In genomic region chr15:82244115-82244804, GRCm38 (mm10) we compare ENCODE assay signal across 8 mouse cellular contexts. TPM values are rescaled to one million over a fixed set of nuclear protein-coding genes. Genes with fewer than 3 reads are reported as not detected.
DNase-seq lines count a peak whose midpoint lies in the region; ATAC-seq and TF ChIP-seq lines count a peak whose summit lies in the region.

Cenpm (minus strand) TSS chr15:82244748.

- no peaks in the 10 kb centered on the region for H3K27me3 ChIP-seq in forebrain, embryonic 11.5 days (ENCODE audit: control insufficient read depth, insufficient read depth, low read length)
- no peaks in the 10 kb centered on the region for H3K27me3 ChIP-seq in heart, postnatal 0 days (ENCODE audit: control insufficient read depth, insufficient read depth, low read length)
- H3K27me3 ChIP-seq in liver, embryonic 16.5 days (ENCODE audit: control insufficient read depth, insufficient read depth, low read depth, low read length), result no peaks in the 10 kb centered on the region
- H3K27me3 ChIP-seq in neural tube, embryonic 13.5 days, result no peaks in the 10 kb centered on the region
- no peaks in the 10 kb centered on the region for H3K27me3 ChIP-seq in testis, adult 2 months (ENCODE audit: control insufficient read depth, insufficient read depth, low read length)

- no peak for TF ChIP-seq EP300 in heart, postnatal 0 days (IDR thresholded peaks at IDR 0.05; ENCODE audit: low read depth)

- peak within 1 kb of the TSS; percentile 74 for H3K9ac ChIP-seq in forebrain, embryonic 11.5 days (ENCODE audit: low read length)
- peak within 1 kb of the TSS; percentile 39 for H3K9ac ChIP-seq in heart, postnatal 0 days (replicated peaks; ENCODE audit: low read depth, low read length)
- H3K9ac ChIP-seq in liver, embryonic 16.5 days (ENCODE audit: low read depth, low read length), result peak within 1 kb of the TSS; percentile 84
- H3K9ac ChIP-seq in neural tube, embryonic 13.5 days, result peak within 1 kb of the TSS; percentile 65

- peak within 1 kb of the TSS; percentile 60 for H3K4me2 ChIP-seq in forebrain, embryonic 11.5 days (ENCODE audit: low read depth, low read length, severe bottlenecking)
- peak within 1 kb of the TSS; percentile 88 for H3K4me2 ChIP-seq in heart, postnatal 0 days (ENCODE audit: low read depth, low read length)
- peak within 1 kb of the TSS; percentile 96 for H3K4me2 ChIP-seq in liver, embryonic 16.5 days (ENCODE audit: low read depth, low read length)
- peak within 1 kb of the TSS; percentile 69 for H3K4me2 ChIP-seq in neural tube, embryonic 13.5 days

- WGBS in forebrain, embryonic 11.5 days, result under 1% methylated on average over 59 of the region's 65 CpGs
- under 1% methylated on average over 65 of the region's 65 CpGs for WGBS in heart, postnatal 0 days
- under 1% methylated on average over 65 of the region's 65 CpGs for WGBS in liver, embryonic 16.5 days (ENCODE audit: insufficient replicate concordance)
- under 1% methylated on average over 65 of the region's 65 CpGs for WGBS in neural tube, embryonic 13.5 days

- H3K36me3 ChIP-seq in forebrain, embryonic 11.5 days (ENCODE audit: control insufficient read depth, insufficient read depth, low read length), result no peaks in the 10 kb centered on the region; the same call in 1 of the 2 replicates
- H3K36me3 ChIP-seq in heart, postnatal 0 days (replicated peaks; ENCODE audit: control insufficient read depth, insufficient read depth, low read length), result no peaks in the 10 kb centered on the region
- no peaks in the 10 kb centered on the region for H3K36me3 ChIP-seq in liver, embryonic 16.5 days (ENCODE audit: control insufficient read depth, insufficient read depth)
- H3K36me3 ChIP-seq in neural tube, embryonic 13.5 days, result no peaks in the 10 kb centered on the region
- no peaks in the 10 kb centered on the region for H3K36me3 ChIP-seq in testis, adult 2 months (ENCODE audit: control insufficient read depth, insufficient read depth, low read length)

- TF ChIP-seq CTCF in heart, postnatal 0 days (IDR thresholded peaks at IDR 0.05; ENCODE audit: low read depth), result no peak
- TF ChIP-seq CTCF in testis, adult 2 months (IDR thresholded peaks at IDR 0.05; ENCODE audit: control insufficient read depth, insufficient read depth, insufficient replicate concordance, low read depth, low read length), result no peak

- DNase-seq in CD8-positive naive resting alpha-beta T cell, adult 2 months (ENCODE audit: low read depth in 2 of 2, low spot score in 2 of 2), result peak; percentile 83 to 91
- DNase-seq in c-Kit-positive CD71-negative TER-119-negative erythroid progenitor cells, embryonic 14.5 days (ENCODE audit: low read depth), result peak; percentile 81
- DNase-seq in forebrain, embryonic 11.5 days (ENCODE audit: low spot score), result peak; percentile 96
- peak; percentile 83 for DNase-seq in heart, postnatal 0 days (ENCODE audit: low spot score)
- peak; percentile 96 to 97 for DNase-seq in kidney, postnatal 4 days

- peaks cover 3% of the 10 kb centered on the region for H3K4me1 ChIP-seq in forebrain, embryonic 11.5 days (replicated peaks; ENCODE audit: control insufficient read depth, insufficient read depth, low read length)
- peaks cover 6% of the 10 kb centered on the region; the same call in 1 of the 2 replicates for H3K4me1 ChIP-seq in heart, postnatal 0 days (ENCODE audit: control insufficient read depth, insufficient read depth)
- peaks cover 11% of the 10 kb centered on the region for H3K4me1 ChIP-seq in liver, embryonic 16.5 days (ENCODE audit: control insufficient read depth, low read depth, low read length)
- H3K4me1 ChIP-seq in neural tube, embryonic 13.5 days (replicated peaks), result peaks cover 8% of the 10 kb centered on the region
- H3K4me1 ChIP-seq in testis, adult 2 months (ENCODE audit: control insufficient read depth, insufficient read depth, low read length), result peaks cover 12% of the 10 kb centered on the region

- peak within 1 kb of the TSS; percentile 95 for H3K27ac ChIP-seq in forebrain, embryonic 11.5 days (ENCODE audit: low read depth, low read length)
- peak within 1 kb of the TSS; percentile 12; the same call in 1 of the 2 replicates for H3K27ac ChIP-seq in heart, postnatal 0 days (ENCODE audit: low read depth)
- H3K27ac ChIP-seq in liver, embryonic 16.5 days (ENCODE audit: low read length), result peak within 1 kb of the TSS; percentile 86
- peak within 1 kb of the TSS; percentile 61; the same call in 1 of the 2 replicates for H3K27ac ChIP-seq in neural tube, embryonic 13.5 days (replicated peaks)
- H3K27ac ChIP-seq in testis, adult 2 months (ENCODE audit: control insufficient read depth, insufficient read depth, low read depth, low read length), result peak within 1 kb of the TSS; percentile 99

- no peaks in the 10 kb centered on the region for H3K9me3 ChIP-seq in forebrain, embryonic 11.5 days (ENCODE audit: control insufficient read depth, low read length)
- no peaks in the 10 kb centered on the region for H3K9me3 ChIP-seq in heart, postnatal 0 days (replicated peaks; ENCODE audit: control insufficient read depth, low read length)
- H3K9me3 ChIP-seq in liver, embryonic 16.5 days (replicated peaks; ENCODE audit: control insufficient read depth, low read length), result no peaks in the 10 kb centered on the region
- H3K9me3 ChIP-seq in neural tube, embryonic 13.5 days, result no peaks in the 10 kb centered on the region

- ATAC-seq in forebrain, embryonic 11.5 days (replicated peaks; ENCODE audit: low FRiP score), result peak; percentile 97
- peak; percentile 97 for ATAC-seq in heart, postnatal 0 days (ENCODE audit: insufficient read depth, low read depth)
- ATAC-seq in liver, embryonic 16.5 days (ENCODE audit: low read depth), result peak; percentile 98
- peak; percentile 98 for ATAC-seq in neural tube, embryonic 13.5 days (ENCODE audit: low read depth)

- H3K4me3 ChIP-seq in forebrain, embryonic 11.5 days (ENCODE audit: low read depth, low read length), result peak within 1 kb of the TSS; percentile 70
- peak within 1 kb of the TSS; percentile 62 for H3K4me3 ChIP-seq in heart, postnatal 0 days (ENCODE audit: low read depth, low read length)
- H3K4me3 ChIP-seq in liver, embryonic 16.5 days (ENCODE audit: low read depth, low read length), result peak within 1 kb of the TSS; percentile 78
- H3K4me3 ChIP-seq in neural tube, embryonic 13.5 days, result peak within 1 kb of the TSS; percentile 75
- peak within 1 kb of the TSS; percentile 99 for H3K4me3 ChIP-seq in testis, adult 2 months (ENCODE audit: control insufficient read depth, low read depth, low read length)

- TF ChIP-seq POLR2A in testis, adult 2 months (IDR thresholded peaks at IDR 0.05; ENCODE audit: control insufficient read depth, low read depth, low read length), result peak; percentile 59

RNA-seq across cellular contexts. Expression of gene Cenpm, which starts in this region (rescaled TPM):
- 91.6 and 100 TPM in 2 replicates for polyA plus RNA-seq in forebrain, embryonic 11.5 days (2014; fragmentation: Nextera tagmentation; extraction: Ambion mirVana)
- 16.7 and 25.7 TPM in 2 replicates for total RNA-seq in heart, postnatal 0 days (2014; rRNA removed; ENCODE audit: low replicate concordance)
- 22.5 and 25.6 TPM in 2 replicates for polyA plus RNA-seq in heart, postnatal 0 days (2015; fragmentation: Nextera tagmentation; extraction: Ambion mirVana)
- polyA plus RNA-seq in liver, embryonic 16.5 days (2015; fragmentation: Nextera tagmentation; extraction: Ambion mirVana), result 27.1 and 31.0 TPM in 2 replicates
- polyA plus RNA-seq in neural tube, embryonic 13.5 days (2015; fragmentation: Nextera tagmentation; extraction: Ambion mirVana), result 15.2 and 16.5 TPM in 2 replicates
- polyA plus RNA-seq in testis, adult 2 months (2012; rRNA removed), result 14.6 and 21.3 TPM in 2 replicates

Comparison
In these comparisons a context has a peak if more than half of its experiments do, and no peak if none do; other contexts are left out.
1. Peak in every context shown above with its lines: DNase-seq, ATAC-seq, H3K4me3 ChIP-seq and H3K27ac ChIP-seq.
2. H3K27ac ChIP-seq: peak in every context shown above with its lines; median percentile 99 in testis, adult 2 months; 95 in forebrain, embryonic 11.5 days; 86 in liver, embryonic 16.5 days; 61 in neural tube, embryonic 13.5 days; 12 in heart, postnatal 0 days.